Comparison of ENCODE assay signal across 23 mouse cellular contexts in genomic region chr4:57922171-57922570, GRCm38 (mm10). TPM values are rescaled to one million over a fixed set of nuclear protein-coding genes. Genes with fewer than 3 reads are reported as not detected.
A peak's percentile ranks its signal among the peaks of the same experiment; 100 is the strongest.
DNase-seq lines count a peak whose midpoint lies in the region; ATAC-seq and TF ChIP-seq lines count a peak whose summit lies in the region.
"Had no signal": no experiment of that assay in that cellular context is flagged by ENCODE, and none has a peak within 500 bp of the region (broad histone marks: within the 10 kb centered on the region; RNA-seq: fewer than 3 reads in every experiment).

No protein-coding gene starts in this region.

- ATAC-seq in midbrain, embryonic 14.5 days (ENCODE audit: low FRiP score, low TSS enrichment), result no peak
- no peak for ATAC-seq in midbrain, postnatal 0 days (ENCODE audit: low FRiP score)
- no peak for ATAC-seq in forebrain, embryonic 12.5 days (ENCODE audit: low FRiP score)
- ATAC-seq: forebrain, embryonic 14.5 days; intestine, embryonic 16.5 days had no signal

- no peaks in the 10 kb centered on the region for H3K27me3 ChIP-seq in midbrain, embryonic 14.5 days (ENCODE audit: control insufficient read depth, insufficient read depth, low read length)
- no peaks in the 10 kb centered on the region for H3K27me3 ChIP-seq in midbrain, postnatal 0 days (ENCODE audit: insufficient read depth, low read length)
- no peaks in the 10 kb centered on the region for H3K27me3 ChIP-seq in forebrain, embryonic 12.5 days
- H3K27me3 ChIP-seq: embryonic facial prominence, embryonic 12.5 days; heart, embryonic 15.5 days; limb, embryonic 13.5 days; liver, embryonic 13.5 days; lung, embryonic 15.5 days had no signal

- no peak overlapping the region for H3K27ac ChIP-seq in midbrain, embryonic 14.5 days (replicated peaks; ENCODE audit: low read depth, low read length)
- no peak overlapping the region for H3K27ac ChIP-seq in midbrain, postnatal 0 days (ENCODE audit: low read depth, low read length)
- H3K27ac ChIP-seq in forebrain, embryonic 12.5 days, result no peak overlapping the region
- H3K27ac ChIP-seq: embryonic facial prominence, embryonic 12.5 days; heart, embryonic 15.5 days; limb, embryonic 13.5 days; liver, embryonic 13.5 days; lung, embryonic 15.5 days; macrophage had no signal

- no peak overlapping the region for H3K9ac ChIP-seq in midbrain, embryonic 14.5 days (replicated peaks; ENCODE audit: low read length)
- H3K9ac ChIP-seq in midbrain, postnatal 0 days (replicated peaks; ENCODE audit: low read length, poor library complexity, severe bottlenecking), result no peak overlapping the region
- no peak overlapping the region for H3K9ac ChIP-seq in forebrain, embryonic 12.5 days
- H3K9ac ChIP-seq: embryonic facial prominence, embryonic 12.5 days; heart, embryonic 15.5 days; limb, embryonic 13.5 days; liver, embryonic 13.5 days; lung, embryonic 15.5 days had no signal

- peaks cover 7% of the 10 kb centered on the region for H3K4me1 ChIP-seq in midbrain, embryonic 14.5 days (ENCODE audit: control insufficient read depth, insufficient read depth, low read length)
- H3K4me1 ChIP-seq in midbrain, postnatal 0 days (ENCODE audit: insufficient read depth, low read length), result peaks cover 3% of the 10 kb centered on the region; the same call in 1 of the 2 replicates
- H3K4me1 ChIP-seq in forebrain, embryonic 12.5 days, result peaks cover 21% of the 10 kb centered on the region
- H3K4me1 ChIP-seq: heart, embryonic 15.5 days; liver, embryonic 13.5 days had no signal

- peak; percentile 16 for DNase-seq in embryo, embryonic 10 days (ENCODE audit: low spot score)
- no peak for DNase-seq in embryo, embryonic 9.5 days (ENCODE audit: extremely low spot score)
- peak; percentile 50 for DNase-seq in midbrain, embryonic 14.5 days
- DNase-seq in midbrain, postnatal 0 days (ENCODE audit: low spot score), result no peak
- peak; percentile 38 for DNase-seq in adrenal gland, postnatal 25 days
- peak; percentile 23 for DNase-seq in mesoderm, embryonic 11.5 days (ENCODE audit: low read depth, low spot score)
- DNase-seq in cerebellum, adult 9-10 months, result no peak
- DNase-seq: B cell, adult 2 months; cerebellum, postnatal 25 days; gastrocnemius, postnatal 25 days; heart, postnatal 4 days; kidney, postnatal 4 days; liver, embryonic 13.5 days; thymus, postnatal 14 days had no signal

- H3K4me2 ChIP-seq in midbrain, embryonic 14.5 days (ENCODE audit: low read length), result no peak overlapping the region
- no peak overlapping the region for H3K4me2 ChIP-seq in midbrain, postnatal 0 days (ENCODE audit: low read depth, low read length, poor library complexity, severe bottlenecking)
- no peak overlapping the region for H3K4me2 ChIP-seq in forebrain, embryonic 12.5 days
- H3K4me2 ChIP-seq: embryonic facial prominence, embryonic 12.5 days; heart, embryonic 15.5 days; limb, embryonic 13.5 days; liver, embryonic 13.5 days; lung, embryonic 15.5 days had no signal

- TF ChIP-seq CTCF in midbrain, postnatal 0 days (IDR thresholded peaks at IDR 0.05), result no peak

- H3K36me3 ChIP-seq in midbrain, embryonic 14.5 days (ENCODE audit: control insufficient read depth, insufficient read depth, low read length), result no peaks in the 10 kb centered on the region
- H3K36me3 ChIP-seq in midbrain, postnatal 0 days (ENCODE audit: insufficient read depth, low read length), result no peaks in the 10 kb centered on the region
- no peaks in the 10 kb centered on the region for H3K36me3 ChIP-seq in forebrain, embryonic 12.5 days (replicated peaks)
- H3K36me3 ChIP-seq: embryonic facial prominence, embryonic 12.5 days; heart, embryonic 15.5 days; limb, embryonic 13.5 days; liver, embryonic 13.5 days; lung, embryonic 15.5 days had no signal

- H3K4me3 ChIP-seq in midbrain, embryonic 14.5 days (replicated peaks; ENCODE audit: low read depth, low read length), result no peak overlapping the region
- no peak overlapping the region for H3K4me3 ChIP-seq in midbrain, postnatal 0 days (ENCODE audit: low read depth, low read length)
- H3K4me3 ChIP-seq in forebrain, embryonic 12.5 days (replicated peaks), result no peak overlapping the region
- H3K4me3 ChIP-seq: embryonic facial prominence, embryonic 12.5 days; erythroblast, embryonic 14.5 days; heart, embryonic 15.5 days; limb, embryonic 13.5 days; liver, embryonic 13.5 days; lung, embryonic 15.5 days had no signal

- WGBS in midbrain, embryonic 14.5 days, result 21% methylated on average over 5 of the region's 5 CpGs
- 23% methylated on average over 5 of the region's 5 CpGs for WGBS in midbrain, postnatal 0 days
- 59% methylated on average over 5 of the region's 5 CpGs for WGBS in forebrain, embryonic 12.5 days

- no peaks in the 10 kb centered on the region for H3K9me3 ChIP-seq in midbrain, embryonic 14.5 days (ENCODE audit: control insufficient read depth, low read length)
- H3K9me3 ChIP-seq in midbrain, postnatal 0 days (ENCODE audit: low read length), result no peaks in the 10 kb centered on the region
- no peaks in the 10 kb centered on the region for H3K9me3 ChIP-seq in forebrain, embryonic 12.5 days
- H3K9me3 ChIP-seq: embryonic facial prominence, embryonic 12.5 days; heart, embryonic 15.5 days; limb, embryonic 13.5 days; liver, embryonic 13.5 days; lung, embryonic 15.5 days had no signal

RNA-seq across cellular contexts. Expression of gene D630039A03Rik, which starts 6.1 kb away (rescaled TPM):
- polyA plus RNA-seq in midbrain, embryonic 14.5 days (2014; fragmentation: Nextera tagmentation; extraction: Ambion mirVana), result 0.09 TPM in 1 of 2 replicates, not detected in the other
- 0.27 TPM in 1 of 2 replicates, not detected in the other for total RNA-seq in midbrain, postnatal 0 days (2014; rRNA removed)
- polyA plus RNA-seq in midbrain, postnatal 0 days (2015; fragmentation: Nextera tagmentation; extraction: Ambion mirVana), result 0.10 and 0.18 TPM in 2 replicates
- 9.2 and 10.0 TPM in 2 replicates for total RNA-seq in adrenal gland, postnatal 25 days (2021)
- not detected in 2 replicates for polyA plus RNA-seq in forebrain, embryonic 12.5 days (2016; fragmentation: Nextera tagmentation; extraction: Ambion mirVana)
- total RNA-seq: gastrocnemius, postnatal 25 days; heart, postnatal 4 days had no signal
- polyA plus RNA-seq: erythroblast, embryonic 14.5 days; forebrain, embryonic 14.5 days; macrophage had no signal

RNA-seq across cellular contexts. Expression of gene Txn1, which starts 34.0 kb away (rescaled TPM):
- polyA plus RNA-seq in midbrain, embryonic 14.5 days (2014; fragmentation: Nextera tagmentation; extraction: Ambion mirVana), result 282 and 334 TPM in 2 replicates
- 96.5 and 122 TPM in 2 replicates for total RNA-seq in midbrain, postnatal 0 days (2014; rRNA removed)
- 352 and 374 TPM in 2 replicates for polyA plus RNA-seq in midbrain, postnatal 0 days (2015; fragmentation: Nextera tagmentation; extraction: Ambion mirVana)
- total RNA-seq in adrenal gland, postnatal 25 days (2021), result 279 and 314 TPM in 2 replicates
- 379 and 381 TPM in 2 replicates for polyA plus RNA-seq in forebrain, embryonic 12.5 days (2016; fragmentation: Nextera tagmentation; extraction: Ambion mirVana)

Comparison
In these comparisons a context has a peak if more than half of its experiments do, and no peak if none do; other contexts are left out.
1. DNase-seq: peak in embryo, embryonic 10 days (single experiment), midbrain, embryonic 14.5 days (single experiment), adrenal gland, postnatal 25 days (single experiment) and mesoderm, embryonic 11.5 days (single experiment); none in embryo, embryonic 9.5 days (single experiment), midbrain, postnatal 0 days (single experiment) and cerebellum, adult 9-10 months (single experiment).